Mouse (Mus musculus): ENCODE measurements around the gene Neu3. TPM values are rescaled to one million over a fixed set of nuclear protein-coding genes. Genes with fewer than 3 reads are reported as not detected.
"Not testable (repeated sequence)": the region's sequence is repeated elsewhere in the genome, so short reads cannot be mapped to it uniquely, and the experiment has no call there.

The Neu3 gene
- total RNA-seq, 2 experiments from 2014 or later = 2.5 to 3.0 TPM

DNA sequence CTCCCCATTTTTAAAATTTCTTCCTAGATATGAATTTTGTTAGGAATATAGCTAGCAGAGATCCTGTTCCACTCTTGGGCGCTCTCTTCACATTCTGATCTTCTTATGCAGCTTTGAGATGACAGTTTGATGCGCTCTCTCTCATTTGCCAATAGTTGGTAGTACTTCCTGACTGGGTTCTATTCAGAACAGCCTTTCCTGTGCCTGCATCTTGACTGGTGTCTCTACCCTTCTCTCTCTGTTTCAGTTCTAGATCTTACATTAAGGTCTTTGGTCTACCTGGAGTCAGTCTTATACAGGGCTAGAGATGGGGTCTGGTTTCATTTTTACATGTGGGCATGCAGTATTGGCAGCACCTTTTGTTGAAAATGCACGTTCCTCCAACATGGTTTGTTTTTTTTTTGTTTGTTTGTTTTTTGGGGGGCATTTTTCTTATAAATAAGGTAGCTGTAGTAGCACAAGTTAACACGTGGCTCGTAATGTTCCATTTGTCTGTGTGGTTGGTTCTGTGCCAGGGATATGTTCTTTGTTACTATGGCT is 6.2 kb upstream of the Neu3 start:
- no peak for DNase-seq (ENCODE audit: low spot score)

DNA sequence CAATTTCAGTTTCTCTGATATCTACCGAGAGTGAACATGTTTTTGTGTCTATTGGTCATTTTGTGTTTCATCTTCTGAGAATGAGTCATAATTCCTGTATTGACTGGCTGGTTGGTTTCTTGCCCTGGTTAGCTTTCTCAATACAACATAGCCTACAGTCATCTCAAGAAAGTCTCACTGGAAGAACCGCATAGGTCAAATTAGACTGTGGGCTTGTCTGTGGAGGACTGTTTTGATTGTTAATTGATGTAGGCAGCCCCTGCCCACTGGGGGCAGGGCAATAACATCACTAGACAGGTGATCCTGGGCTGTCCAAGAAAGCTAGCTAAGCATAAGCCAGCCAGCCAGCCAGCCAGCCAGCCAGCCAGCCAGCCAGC is 5.6 kb upstream of the Neu3 start:
- no peak for DNase-seq (ENCODE audit: low spot score)

DNA sequence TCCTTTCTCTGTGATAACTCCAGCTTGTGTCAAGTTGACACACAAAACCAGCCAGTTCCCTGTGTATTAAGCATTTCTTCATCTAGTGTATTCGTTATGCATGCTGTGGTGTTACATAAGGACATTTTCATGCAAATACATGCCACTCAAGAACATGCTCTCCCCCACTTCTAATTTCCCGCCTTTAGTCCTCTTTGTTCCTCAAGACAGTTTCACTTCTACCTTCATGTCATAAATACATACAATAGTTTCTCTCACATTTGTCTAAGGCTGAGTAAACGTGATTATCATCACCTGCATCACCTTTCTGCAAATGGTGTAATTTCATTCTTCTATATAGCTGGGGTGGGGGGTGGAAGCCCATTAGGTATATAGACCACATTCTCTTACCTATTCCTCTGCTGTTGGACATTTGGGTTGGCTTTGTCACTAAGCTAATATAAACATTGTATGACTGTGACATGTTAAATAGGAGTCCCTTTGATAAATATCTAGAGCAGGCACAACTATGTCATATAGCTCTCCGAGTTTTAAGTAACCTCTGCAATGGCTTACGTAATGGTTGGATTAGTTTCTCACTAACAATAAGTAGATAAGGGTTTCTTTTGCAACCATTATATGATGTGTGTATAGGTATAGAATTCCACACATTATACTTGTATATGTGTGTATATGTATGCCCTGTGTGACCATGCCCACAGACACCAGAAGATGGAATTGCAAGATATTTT is 5.1 kb upstream of the Neu3 start:
- DNase-seq (ENCODE audit: low spot score) = no peak

DNA sequence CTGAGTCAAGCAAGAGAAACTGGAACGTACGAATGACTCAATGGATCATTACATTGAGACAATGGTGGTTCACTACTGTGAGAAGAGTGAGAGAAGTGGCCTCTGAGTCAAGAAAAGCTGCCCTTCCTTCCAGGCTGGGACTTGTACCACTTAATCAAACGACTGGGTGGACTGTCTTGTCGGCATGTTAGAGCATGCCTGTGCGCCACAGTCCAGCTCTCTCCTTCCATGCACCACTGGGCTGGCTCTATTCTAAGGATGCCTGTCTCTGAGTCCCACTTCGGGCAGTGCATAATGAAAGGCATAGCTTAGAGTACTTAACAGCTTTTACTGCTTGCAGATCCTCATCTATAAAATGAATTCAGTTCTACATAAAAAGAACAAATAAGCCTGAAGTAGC is 2.1 kb downstream of the Neu3 start:
- DNase-seq (ENCODE audit: low spot score) = no peak

DNA sequence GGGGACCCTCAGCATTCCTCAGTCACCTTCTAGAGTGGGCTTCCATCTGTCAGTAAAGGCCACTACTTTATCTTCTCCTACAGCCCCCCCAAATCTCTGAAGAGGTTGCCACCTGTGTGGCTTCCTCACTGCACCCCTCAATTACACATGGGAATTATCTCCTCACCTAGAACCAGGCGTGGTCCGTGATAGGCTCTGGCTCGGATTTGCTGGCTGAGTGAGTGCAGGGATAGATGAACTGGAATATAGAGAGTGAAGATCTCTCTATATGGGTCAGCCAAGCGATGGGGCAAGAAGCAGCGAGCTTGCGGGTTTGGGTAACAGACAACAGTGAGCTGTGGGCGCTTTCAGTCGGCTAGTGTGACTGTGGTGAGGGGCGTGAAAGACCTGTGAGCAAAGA is 2.7 kb downstream of the Neu3 start:
- DNase-seq (ENCODE audit: low spot score) = no peak

DNA sequence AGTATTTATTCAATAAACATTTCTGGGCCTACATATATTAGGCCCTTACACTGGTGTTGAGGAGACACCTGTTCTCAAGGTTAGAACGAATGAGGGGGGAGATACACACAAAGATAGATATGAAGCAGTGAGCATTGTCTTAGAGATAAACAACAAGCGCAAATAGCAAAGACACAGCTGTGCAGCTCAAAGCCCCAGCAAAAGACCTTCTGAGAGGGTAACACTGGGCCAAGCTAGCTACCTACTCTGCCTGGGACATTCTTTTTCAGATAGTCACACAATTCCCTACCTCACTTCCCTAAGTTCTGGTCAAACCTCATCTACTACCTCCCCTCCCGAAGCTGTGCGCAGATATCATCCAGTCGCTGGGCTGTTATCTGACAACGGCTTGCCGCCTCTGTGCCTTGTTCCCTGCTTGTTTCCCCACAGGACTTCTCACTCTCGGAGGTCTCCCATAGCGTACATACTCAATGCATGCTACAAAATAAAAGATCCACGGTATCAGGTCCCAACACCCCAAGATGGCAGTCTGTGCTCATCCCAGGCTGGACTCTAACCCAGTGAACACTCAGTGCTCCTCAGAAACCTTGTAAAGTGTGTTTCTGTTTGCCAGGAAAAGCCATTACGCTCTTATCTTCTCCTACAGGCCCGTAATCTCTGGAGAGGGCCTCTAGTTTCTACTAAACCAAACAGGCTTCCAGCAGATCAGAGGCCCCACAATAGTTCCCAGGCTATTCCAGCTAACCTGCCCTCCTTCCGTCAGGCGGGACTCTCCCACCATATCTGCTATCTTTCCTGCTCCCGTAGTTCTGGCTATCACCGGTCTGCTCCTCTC is 3.4 kb downstream of the Neu3 start:
- no peak for DNase-seq (ENCODE audit: low spot score)

DNA sequence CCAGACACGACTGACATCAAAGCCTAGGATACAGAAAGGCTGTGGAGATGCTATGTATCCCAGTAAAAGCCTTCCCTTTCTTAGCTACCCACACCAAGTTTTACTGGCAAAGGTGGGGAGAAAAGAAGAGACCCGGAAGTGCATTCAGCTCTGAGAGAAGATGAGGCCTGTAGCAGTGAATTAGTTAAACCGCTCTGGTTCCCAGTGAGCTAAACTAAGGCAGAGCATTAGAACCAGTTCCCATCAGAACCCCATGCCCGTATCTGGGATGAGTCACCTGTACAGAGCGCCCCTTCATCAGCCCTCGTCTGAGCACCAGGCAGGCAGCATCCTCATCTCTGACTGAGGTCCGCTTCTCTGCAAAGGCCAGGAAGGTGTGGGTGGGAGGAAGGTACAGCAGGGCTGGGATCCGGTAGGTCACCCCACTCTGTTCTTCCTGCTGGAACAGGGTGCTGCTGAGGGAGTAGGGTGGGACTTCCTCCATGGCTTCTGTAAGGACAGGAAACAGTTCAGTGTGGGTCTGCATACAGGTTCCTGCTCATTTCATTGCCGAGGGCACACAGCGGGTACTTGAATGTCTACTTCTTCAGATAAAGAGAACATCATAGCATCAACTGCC is 5.1 kb downstream of the Neu3 start:
- DNase-seq (ENCODE audit: low spot score) = no peak

DNA sequence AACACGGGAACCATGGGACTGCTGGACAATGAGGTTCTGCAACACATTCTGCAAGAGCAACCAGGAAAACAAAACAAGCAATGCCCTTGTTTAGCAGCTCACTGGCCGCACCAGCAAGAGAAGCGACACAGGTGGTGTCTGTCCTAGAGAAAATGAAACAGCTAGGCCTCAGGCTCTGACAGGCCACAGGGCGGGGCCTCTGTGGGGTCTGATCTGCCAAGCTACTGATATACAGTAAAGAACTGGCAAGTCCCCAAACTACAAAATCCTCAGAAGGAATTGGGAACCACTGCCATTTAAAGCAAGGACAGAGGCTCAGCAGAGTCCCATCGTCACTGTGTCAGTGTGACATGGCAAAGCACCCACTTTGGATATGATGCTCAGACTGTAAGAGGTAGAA is 5.8 kb downstream of the Neu3 start:
- DNase-seq (ENCODE audit: low spot score) = no peak

DNA sequence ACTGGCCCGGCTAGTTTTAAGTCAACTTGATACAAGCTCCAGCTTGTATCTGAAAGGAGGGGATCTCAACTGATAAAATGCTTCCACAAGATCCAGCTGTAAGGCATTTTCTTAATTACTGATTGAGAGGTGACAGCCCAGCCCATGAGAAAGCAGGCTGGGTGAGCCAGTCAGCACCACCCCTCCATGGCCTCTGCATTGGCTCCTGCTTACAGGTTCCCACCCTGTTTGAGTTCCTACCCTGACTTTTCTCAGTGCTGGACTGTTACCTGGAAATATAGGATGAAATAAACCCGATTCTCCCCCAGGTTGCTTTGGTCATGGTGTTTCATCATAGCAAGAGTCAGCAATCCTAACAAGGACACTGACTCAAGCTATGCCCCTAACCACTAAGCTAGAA is 6.3 kb downstream of the Neu3 start:
- no peak for DNase-seq (ENCODE audit: low spot score)

DNA sequence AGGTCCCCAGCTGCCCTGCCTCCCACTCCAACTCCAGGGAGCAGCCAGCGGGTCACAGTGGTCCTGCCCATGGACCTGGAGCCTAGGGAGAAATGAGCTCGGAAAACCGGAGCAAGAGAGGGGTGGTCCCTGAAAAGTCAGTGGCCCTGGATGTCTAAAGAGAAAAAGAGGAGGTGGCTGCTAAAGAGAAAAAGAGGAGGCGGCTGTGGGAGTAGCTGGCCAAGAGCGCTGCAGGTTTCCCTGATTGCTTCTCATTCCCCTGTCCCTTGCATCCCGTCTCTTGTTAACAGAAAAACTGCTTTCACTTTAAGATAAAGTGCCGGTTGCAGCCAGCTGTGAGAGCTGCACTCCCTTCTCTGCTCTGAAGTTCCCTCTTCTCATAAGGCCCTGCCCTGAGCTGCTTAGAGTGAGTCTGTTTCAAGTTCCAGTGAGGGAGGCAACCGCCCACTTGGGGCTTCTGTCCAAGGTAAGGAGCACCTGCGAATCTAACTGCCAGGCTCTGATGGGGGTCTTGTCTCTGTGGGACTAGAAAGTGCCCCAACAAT is 10.0 kb downstream of the Neu3 start:
- DNase-seq (ENCODE audit: low spot score) = not testable (repeated sequence)

DNA sequence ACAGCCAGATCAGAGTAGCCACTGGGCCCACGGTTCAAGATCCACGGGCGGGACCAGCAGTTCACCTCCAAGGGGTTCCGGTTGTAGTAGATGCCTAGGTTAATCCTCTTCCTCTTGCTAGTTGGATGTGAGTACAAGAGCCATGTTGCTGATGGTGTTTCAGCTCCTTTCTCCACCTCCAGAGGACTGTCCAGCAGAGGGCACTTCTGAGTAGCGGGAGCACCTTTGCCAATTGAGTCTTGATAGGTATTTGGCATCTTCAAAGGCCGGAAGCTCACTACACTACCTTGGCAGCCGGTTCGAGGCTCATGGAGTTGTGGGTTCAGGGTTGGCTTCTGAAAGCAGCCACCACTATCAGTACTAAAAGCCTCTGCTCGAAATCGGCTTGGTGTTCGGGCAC is 14.8 kb downstream of the Neu3 start:
- DNase-seq (ENCODE audit: low spot score) = peak; percentile 58

DNA sequence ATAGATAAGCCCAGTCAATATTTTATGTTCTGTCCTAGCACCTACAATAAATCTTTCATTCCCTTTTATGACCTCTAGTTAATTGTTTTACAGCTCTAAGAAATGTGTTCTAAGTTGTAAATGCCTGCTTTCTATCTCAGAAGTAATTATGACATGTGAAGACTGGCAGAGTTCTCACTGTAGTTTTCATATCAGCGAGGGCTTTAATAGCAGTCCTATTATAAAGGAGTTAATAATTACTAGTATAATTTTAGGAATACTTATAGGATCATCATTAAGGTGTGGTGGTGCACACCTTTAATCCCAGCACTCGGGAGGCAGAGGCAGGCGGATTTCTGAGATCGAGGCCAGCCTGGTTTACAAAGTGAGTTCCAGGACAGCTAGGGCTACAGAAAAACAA is 16.6 kb downstream of the Neu3 start:
- DNase-seq (ENCODE audit: low spot score) = no peak

DNA sequence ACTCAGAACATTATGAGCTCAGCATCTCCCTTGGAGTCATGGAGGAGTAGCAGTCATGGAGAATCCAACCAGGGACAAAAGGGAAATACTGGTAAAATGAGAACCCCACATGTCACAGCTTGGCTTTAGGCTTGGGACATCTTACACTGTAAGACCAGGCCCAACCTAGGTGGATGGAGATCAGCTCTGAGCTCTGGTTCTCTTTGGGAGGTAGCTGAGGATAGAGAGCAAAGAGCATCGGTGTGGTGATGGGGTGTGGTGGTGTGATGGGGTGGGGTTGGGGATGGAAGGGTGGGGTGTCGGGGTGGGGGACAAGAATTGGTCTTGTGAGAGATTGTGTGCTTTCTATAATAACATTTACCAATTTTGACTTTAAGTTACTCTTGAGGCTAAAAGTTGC is 17.4 kb downstream of the Neu3 start:
- DNase-seq (ENCODE audit: low spot score) = no peak

DNA sequence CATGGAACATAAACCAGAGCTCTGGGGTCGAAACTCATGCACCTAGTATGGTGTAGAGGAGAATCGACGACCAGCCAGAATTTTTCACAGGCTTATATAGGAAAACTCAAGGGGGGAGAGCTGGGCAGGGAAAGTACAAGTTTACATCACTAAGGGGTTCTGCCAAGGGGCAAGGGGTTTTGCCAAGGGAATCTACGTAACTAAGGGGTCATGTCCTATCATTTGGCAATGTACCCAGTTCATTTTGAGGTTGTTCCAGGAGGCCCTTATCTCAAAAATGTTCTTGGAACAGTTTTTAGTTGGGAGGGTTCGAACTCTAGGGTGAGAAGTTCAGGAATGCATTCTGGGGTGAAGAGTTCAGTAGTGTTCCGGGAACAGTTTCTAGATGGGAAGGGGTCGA is 21.2 kb downstream of the Neu3 start:
- DNase-seq (ENCODE audit: low spot score) = not testable (repeated sequence)

DNA sequence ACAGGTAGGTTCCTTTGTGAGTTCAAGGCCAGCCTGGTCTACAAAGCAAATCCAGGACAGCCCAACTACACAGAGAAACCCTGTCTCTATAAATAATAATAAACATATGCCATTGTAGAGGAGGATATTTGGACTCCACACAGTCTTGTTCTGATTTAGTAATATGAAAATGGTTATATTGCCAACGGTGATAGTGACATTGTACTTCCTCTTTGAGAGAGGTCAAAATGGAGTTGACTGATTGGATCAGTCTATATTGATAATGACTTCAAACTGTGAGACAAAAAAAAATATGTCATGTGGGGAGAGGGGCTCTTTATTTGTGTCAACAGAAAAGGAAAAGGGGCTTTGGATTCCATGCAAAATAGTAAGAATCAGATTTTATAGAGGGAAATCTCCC is 22.9 kb downstream of the Neu3 start:
- no peak for DNase-seq (ENCODE audit: low spot score)

DNA sequence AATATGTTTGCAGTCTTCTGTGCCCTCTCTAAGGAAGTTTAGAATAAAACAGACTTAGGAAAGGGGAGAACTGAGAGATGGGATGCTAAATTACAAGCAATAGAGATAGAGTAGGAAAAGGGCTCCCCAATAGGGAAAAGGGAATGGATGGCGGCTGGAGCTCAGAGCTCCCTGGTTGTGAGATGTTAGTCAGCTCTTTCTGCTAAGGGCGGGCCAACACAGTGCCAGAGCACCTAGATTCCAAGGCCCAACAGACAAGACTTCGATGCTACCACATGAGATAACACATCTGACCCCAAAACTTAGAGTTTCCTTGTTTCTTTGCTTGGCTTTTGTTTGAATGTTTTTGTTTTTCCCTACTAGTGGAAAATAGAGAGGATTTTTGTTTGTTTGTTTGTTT is 24.2 kb downstream of the Neu3 start:
- not testable (repeated sequence) for DNase-seq (ENCODE audit: low spot score)

DNA sequence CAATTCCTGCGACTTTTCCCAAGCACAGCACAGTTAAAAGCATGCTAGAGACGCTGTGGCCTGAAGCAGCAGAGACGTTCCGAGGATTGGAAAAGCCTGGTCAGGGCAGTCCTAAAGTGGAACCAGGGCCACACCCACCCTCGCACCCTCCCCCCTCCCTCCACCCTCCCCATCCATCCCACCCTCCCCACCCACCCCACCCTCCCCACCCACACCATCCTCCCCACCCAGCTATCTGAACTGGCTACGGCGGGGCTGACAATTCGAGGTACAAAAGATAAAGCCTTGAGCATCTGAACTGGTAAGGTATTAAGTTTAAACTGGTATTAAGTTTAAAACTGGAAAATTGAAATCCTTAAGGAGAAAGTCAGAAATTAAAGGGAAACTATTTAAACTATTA is 24.7 kb downstream of the Neu3 start:
- DNase-seq (ENCODE audit: low spot score) = no peak

DNA sequence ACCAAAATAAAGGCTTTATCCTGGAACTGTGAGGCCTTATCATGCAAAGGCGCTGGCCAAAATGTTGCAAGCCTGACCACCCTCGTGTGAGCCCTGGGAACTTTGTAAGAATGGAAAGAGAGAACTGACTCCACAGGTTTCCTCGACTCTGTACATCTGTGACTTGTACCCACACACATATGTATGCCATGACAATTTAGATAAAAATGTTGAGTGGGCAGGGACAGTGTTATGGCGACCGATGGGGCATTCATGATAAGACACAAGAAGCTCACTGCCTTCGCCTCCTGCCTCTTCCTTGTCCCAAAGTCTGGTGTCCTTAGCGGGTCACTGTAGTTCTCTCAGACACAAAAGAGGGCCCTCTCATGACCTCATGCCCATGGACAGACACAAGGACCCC is 29.1 kb downstream of the Neu3 start:
- no peak for DNase-seq (ENCODE audit: low spot score)

DNA sequence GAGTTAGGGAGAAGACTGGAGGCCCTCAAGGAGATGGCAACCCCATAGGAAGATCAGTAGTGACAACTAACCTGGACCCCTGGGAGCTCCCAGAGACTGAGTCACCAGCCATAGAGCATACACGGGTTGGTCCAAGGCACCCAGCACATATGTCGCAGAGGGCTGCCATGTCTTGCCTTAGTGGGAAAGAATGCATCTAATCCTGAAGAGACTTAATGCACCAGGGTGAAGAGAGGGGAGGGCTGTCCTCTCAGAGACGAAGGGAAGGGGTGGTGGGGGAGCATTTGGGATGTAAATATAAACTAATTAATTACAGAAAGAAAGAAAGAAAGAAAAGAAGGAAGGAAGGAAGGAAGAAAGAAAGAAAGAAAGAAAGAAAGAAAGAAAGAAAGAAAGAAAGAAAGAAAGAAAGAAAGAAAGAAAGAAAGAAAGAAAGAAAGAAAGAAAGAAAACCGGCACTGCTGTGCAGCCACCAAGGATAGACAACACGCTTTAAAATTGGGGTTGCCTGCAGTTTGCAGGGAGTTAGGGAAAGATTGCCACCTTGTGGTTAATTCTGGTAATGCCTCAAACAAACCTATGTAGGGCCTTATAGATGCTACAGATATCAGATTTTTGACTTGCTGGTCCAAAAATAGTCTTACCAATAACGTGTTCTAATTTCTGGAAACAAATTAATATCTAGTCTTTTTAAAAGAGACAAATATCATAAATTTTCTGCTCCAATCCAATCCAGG is 30.1 kb downstream of the Neu3 start:
- DNase-seq (ENCODE audit: low spot score) = peak; percentile 78

DNA sequence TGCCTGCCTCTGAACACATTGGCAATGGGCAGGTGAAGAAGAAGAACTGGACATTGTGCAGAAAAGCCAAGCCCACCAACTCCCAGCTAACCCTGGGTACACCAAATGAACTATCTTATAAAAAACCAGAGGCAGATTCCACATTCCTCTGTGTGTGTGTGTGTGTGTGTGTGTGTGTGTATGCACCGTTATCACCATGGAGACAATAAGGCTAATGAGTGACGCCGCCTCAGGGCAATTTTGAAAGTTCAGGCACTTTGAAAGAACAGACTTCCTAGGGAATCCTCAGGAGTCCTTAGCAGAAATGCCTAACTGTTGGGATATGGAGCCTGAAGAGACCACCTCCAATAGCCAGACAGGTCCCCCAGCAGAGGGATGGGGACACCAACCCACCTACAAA is 31.0 kb downstream of the Neu3 start:
- DNase-seq (ENCODE audit: low spot score) = no peak

DNA sequence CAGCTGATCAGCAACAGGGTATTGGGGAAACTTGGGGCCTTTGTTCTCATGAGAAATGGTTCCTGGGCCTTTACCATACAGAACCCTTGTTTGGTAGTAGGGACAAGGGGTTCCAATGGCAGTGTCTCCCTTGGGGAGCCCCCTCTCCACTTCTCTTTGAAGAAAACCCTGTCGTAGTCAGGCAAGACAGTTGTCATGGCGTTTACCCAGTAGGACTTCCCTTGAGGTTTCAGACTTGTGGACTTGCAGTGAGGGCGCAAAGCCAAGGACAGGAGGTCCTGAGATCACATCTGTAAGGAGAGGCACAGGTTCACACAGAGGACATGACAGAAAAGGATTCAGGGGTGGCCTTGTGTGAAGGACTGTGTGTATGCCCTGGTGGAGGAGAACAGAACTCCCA is 31.7 kb downstream of the Neu3 start:
- DNase-seq (ENCODE audit: low spot score) = peak; percentile 9
